Mouse (Mus musculus) ES-E14 (cell line): ENCODE results near the gene Tbc1d22b. TPM values are rescaled to one million over a fixed set of nuclear protein-coding genes. Genes with fewer than 3 reads are reported as not detected.
"Not testable (repeated sequence)": the region's sequence is repeated elsewhere in the genome, so short reads cannot be mapped to it uniquely, and the experiment has no call there.

ENCODE experiments used
- DNase-seq: peaks from one replicate; pipeline ENCODE4 v3.0.0-alpha.2; 2013; ENCODE audit warnings: low read depth, low spot score
- H3K27ac ChIP-seq: 2 replicates; pipeline ENCODE4 v1.5.1; 2012; ENCODE audit warnings: low read depth, mild to moderate bottlenecking, low read length, moderate library complexity, mixed read lengths; ENCODE audit not compliant: poor library complexity, insufficient read depth, severe bottlenecking
- H3K36me3 ChIP-seq: 2 replicates; pipeline ENCODE4 v1.6.1; 2012; ENCODE audit warnings: mild to moderate bottlenecking, low read length, moderate library complexity, mixed read lengths; ENCODE audit not compliant: control insufficient read depth, poor library complexity, insufficient read depth, severe bottlenecking
- H3K4me1 ChIP-seq, 2 experiments: fragments of 150-350 bp in 1 of 2; sonication (generic) in 1 of 2; 2 replicates each; pipeline ENCODE4 v1.6.1; 2012; ENCODE audit warnings: low read length in 2 of 2, mild to moderate bottlenecking in 1 of 2, mixed read lengths in 1 of 2; ENCODE audit not compliant: control insufficient read depth in 2 of 2, insufficient read depth in 2 of 2, poor library complexity in 1 of 2
- H3K4me3 ChIP-seq, 2 experiments: fragments of 150-350 bp in 1 of 2; sonication (generic) in 1 of 2; 2 replicates each; pipeline ENCODE4 v1.5.1; 2012; ENCODE audit warnings: low read length in 2 of 2, low read depth in 1 of 2, mild to moderate bottlenecking in 1 of 2, mixed read lengths in 1 of 2; ENCODE audit not compliant: insufficient read depth in 1 of 2, poor library complexity in 1 of 2, severe bottlenecking in 1 of 2
- H3K9ac ChIP-seq: 2 replicates; pipeline ENCODE4 v1.6.1; 2012; ENCODE audit warnings: low read depth, mild to moderate bottlenecking, low read length, mixed read lengths; ENCODE audit not compliant: poor library complexity, insufficient read depth, severe bottlenecking
- H3K9me3 ChIP-seq: fragments of 150-350 bp; sonication (generic); 2 replicates; pipeline ENCODE4 v1.6.1; 2012; ENCODE audit warnings: low read depth, mild to moderate bottlenecking, low read length; ENCODE audit not compliant: control insufficient read depth, insufficient read depth
- CHD2 ChIP-seq: IDR thresholded peaks from 2 replicates; pipeline ENCODE4 v1.6.1; 2014; ENCODE audit warnings: mild to moderate bottlenecking, low read depth, low read length, inconsistent platforms
- HCFC1 ChIP-seq: IDR thresholded peaks from 2 replicates; pipeline ENCODE4 v1.6.1; 2012; ENCODE audit warnings: low read length, inconsistent platforms, borderline replicate concordance; ENCODE audit not compliant: insufficient read depth
- MAFK ChIP-seq: IDR thresholded peaks from 2 replicates; pipeline ENCODE4 v1.6.1; 2014; ENCODE audit warnings: mild to moderate bottlenecking, low read depth, low read length, inconsistent platforms; ENCODE audit not compliant: insufficient read depth
- ZC3H11A ChIP-seq: IDR thresholded peaks from 2 replicates; pipeline ENCODE4 v1.6.1; 2012; ENCODE audit warnings: low read depth, mild to moderate bottlenecking, inconsistent platforms, low read length, borderline replicate concordance
- ZNF384 ChIP-seq: IDR thresholded peaks from 2 replicates; pipeline ENCODE4 v1.6.1; 2012; ENCODE audit warnings: low read depth, low read length, inconsistent platforms
- in situ Hi-C, 2 experiments: fragments of 600-800 bp; cut with MboI; formaldehyde crosslinking; loops; one replicate each; pipeline ENCODE4 v1.15.1; 2025; ENCODE audit warnings: low sequenced_read_pairs in 2 of 2, inconsistent platforms in 1 of 2; ENCODE audit not compliant: unreplicated experiment in 2 of 2
- total RNA-seq: library from RNA; depleted of rRNA; stranded (reverse); fragments of 300-350 nt; gene quantifications from 2 replicates; pipeline ENCODE4 v1.2.3, GENCODE M21; 2012

The Tbc1d22b gene
- total RNA-seq, 1 experiment, result 8.3 TPM

DNA sequence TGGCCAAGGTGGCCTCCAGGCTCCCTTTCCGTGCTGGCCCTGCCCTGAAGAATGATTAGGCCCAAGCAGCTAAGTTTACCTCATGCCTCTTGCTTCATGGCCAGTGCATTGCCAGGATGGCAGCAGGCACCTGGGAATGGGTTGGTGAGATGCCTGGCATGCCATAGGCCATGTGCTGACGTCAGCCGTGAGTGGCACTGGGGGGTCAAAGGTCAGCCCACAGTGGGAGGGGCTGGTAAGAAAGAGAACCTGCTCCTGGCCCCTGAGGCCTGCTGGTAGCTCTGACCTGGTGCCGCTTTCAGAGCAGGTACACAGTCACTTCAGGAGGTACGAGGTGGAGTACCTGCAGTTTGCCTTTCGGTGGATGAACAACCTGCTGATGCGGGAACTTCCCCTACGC lies 50.0 kb downstream of the Tbc1d22b start:
- Histone ChIP-seq H3K9me3 (no peaks in the 10 kb centered on the region), H3K4me3 (no peak overlapping the region), H3K27ac (no peak overlapping the region), H3K4me1 (peaks cover 0 to 10% of the 10 kb centered on the region in 2 experiments; a peak in 1 of 4 replicates), H3K9ac (no peak overlapping the region), H3K36me3 (peaks cover 12% of the 10 kb centered on the region; the same call in 1 of the 2 replicates)
- no peak for DNase-seq
- TF ChIP-seq HCFC1 (no peak), CHD2 (no peak), ZC3H11A (no peak), MAFK (no peak), ZNF384 (no peak)
- in situ Hi-C loops, result no loop called here

DNA sequence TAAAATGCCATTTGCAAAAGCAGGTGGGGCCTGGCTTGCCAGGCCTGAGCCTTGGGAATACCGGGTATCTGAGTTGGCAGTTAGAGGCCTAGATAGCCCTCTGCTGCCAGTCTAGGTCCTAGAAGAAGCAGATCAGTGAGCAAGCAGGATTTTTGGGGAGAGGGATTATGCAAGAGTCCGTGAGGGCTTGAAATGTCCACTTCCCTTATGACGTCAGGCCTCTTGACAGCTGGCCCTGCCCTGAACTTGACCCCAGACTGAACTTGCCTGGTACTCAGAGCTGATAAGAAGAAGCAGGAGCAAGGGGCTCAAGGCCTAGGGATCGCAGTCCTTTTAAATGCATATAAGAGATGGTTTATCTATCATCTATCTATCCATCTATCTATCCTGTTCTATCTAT lies 51.8 kb downstream of the Tbc1d22b start:
- H3K4me1 ChIP-seq, result peaks cover 2 to 16% of the 10 kb centered on the region in 2 experiments; a peak in 1 of 4 replicates
- no peak overlapping the region for H3K27ac ChIP-seq
- H3K4me3 ChIP-seq, result no peak overlapping the region
- in situ Hi-C loops, result no loop called here
- H3K36me3 ChIP-seq, result peaks cover 9% of the 10 kb centered on the region; the same call in 1 of the 2 replicates
- no peak for DNase-seq
- TF ChIP-seq ZC3H11A (no peak), MAFK (no peak), CHD2 (no peak), ZNF384 (no peak), HCFC1 (no peak)
- no peaks in the 10 kb centered on the region for H3K9me3 ChIP-seq
- no peak overlapping the region for H3K9ac ChIP-seq

DNA sequence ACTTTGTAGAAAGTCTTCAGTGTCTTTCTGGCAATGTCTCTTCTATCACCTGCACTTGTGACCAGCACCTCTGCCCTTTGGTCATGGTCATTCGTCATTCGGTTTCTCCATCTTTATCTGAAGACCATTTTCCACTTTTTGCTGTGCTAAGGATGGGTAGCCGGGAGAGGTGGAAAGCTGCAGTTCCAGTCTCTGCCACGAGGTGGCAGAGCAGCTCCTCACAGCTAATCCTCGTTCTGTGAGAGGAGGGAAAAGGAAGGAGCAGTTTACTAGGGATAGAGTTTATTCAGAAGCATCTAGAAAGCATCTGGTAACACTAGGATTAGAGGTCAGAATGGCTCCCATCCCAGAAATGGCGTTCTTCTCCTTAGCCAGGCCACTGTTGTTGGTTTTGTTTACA lies 53.7 kb downstream of the Tbc1d22b start:
- in situ Hi-C loops, result no loop called here
- peaks cover 9% of the 10 kb centered on the region; the same call in 1 of the 2 replicates for H3K36me3 ChIP-seq
- peak; percentile 57 for DNase-seq

DNA sequence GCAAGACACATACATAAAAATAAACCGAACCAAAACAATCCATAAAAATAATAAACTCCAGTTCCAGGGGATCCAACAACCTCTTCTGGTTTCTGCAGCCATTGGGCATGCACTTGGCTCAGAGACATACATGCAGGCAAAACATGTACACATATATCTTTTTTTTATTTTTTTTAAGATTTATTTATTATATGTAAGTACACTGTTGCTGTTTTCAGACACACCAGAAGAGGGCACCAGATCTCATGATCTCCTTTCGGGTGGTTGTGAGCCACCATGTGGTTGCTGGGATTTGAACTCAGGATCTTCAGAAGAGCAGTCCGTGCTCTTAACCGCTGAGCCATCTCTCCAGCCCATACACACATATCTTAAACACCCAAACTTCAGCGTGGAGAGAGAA lies 63.9 kb downstream of the Tbc1d22b start:
- DNase-seq, in situ Hi-C loops, H3K36me3 ChIP-seq, H3K27ac ChIP-seq, H3K9me3 ChIP-seq, H3K9ac ChIP-seq, H3K4me3 ChIP-seq: not testable (repeated sequence)
- H3K4me1 ChIP-seq, result peaks cover 3 to 17% of the 10 kb centered on the region in 2 experiments; a peak in 3 of 4 replicates

More for the DNA sequence above, 53.7 kb downstream of the Tbc1d22b start:
- no peak overlapping the region for H3K9ac ChIP-seq
- H3K27ac ChIP-seq, result no peak overlapping the region
- H3K4me3 ChIP-seq, result no peak overlapping the region
- H3K4me1 ChIP-seq, result peaks cover 2 to 20% of the 10 kb centered on the region in 2 experiments; a peak in 1 of 4 replicates
- TF ChIP-seq ZNF384, result no peak
- no peak for TF ChIP-seq HCFC1
- TF ChIP-seq CHD2, result no peak
- TF ChIP-seq ZC3H11A, result peak; percentile 47; the same call in 1 of the 2 replicates
- no peak for TF ChIP-seq MAFK
- H3K9me3 ChIP-seq, result no peaks in the 10 kb centered on the region

DNA sequence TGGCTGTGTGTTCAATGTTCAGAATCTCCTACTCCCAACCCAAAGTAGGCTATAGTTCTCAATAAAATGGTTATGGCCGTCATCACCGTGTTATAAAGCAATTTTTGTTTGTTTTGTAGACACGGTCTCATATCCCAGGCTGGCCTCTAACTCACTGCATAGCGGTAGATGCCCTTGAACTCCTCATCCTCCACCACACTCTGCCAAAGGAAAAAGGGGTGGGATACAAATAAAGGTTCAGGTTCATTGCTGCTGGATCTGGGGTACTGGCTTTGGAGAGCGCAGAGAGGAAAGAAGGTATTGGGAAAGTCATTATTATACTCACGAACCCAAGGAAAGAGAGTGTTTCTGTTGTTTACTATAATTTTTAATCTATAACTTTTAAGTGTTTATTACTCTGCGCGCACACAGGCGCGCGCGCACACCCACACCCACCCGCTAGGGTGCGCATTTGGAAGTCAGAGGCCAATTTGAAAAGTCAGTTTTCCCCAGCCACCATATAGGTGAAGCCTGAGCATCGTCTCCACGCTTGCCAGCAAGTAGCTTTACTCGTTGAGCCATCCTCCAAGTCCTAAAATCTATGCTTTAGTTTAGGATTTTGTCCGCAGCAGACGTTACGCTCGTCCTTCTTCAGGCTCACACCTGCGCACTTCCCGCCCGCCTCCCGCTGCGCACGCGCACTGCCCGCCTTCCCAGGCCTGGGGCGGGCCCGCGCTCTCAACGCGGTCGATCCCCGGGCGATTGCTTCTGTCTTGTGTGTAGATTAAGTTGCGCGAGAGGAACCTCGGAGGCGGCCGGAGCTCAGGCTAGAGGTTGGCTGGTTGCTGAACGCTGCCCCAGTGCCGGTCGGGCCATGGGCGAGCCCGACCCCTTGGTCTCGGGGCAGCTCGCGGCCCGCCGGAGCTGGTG lies 64.8 kb downstream of the Tbc1d22b start, which contains the start of the genes Rnf8 and Gm28043:
TSS of gene Rnf8 (plus strand) at position 676 of the 909 bp plus-strand sequence.
TSS of gene Gm28043 (plus strand) at position 762 of the 909 bp plus-strand sequence.
- TF ChIP-seq CHD2 (no peak), HCFC1 (no peak), ZC3H11A (no peak), ZNF384 (no peak), MAFK (no peak)
- H3K36me3 ChIP-seq, result no peaks in the 10 kb centered on the region; the same call in 1 of the 2 replicates
- H3K9me3 ChIP-seq, result no peaks in the 10 kb centered on the region
- peak within 1 kb of the TSS; percentile 95 for H3K9ac ChIP-seq
- peak within 1 kb of the TSS; percentile 78 to 88 for H3K4me3 ChIP-seq
- H3K4me1 ChIP-seq, result peaks cover 3 to 17% of the 10 kb centered on the region in 2 experiments; a peak in 3 of 4 replicates
- H3K27ac ChIP-seq, result peak within 1 kb of the TSS; percentile 57
- in situ Hi-C loops, result no loop called here
- peak; percentile 89 for DNase-seq
